Mouse (Mus musculus): ENCODE results near the gene Sh3gl1. TPM values are rescaled to one million over a fixed set of nuclear protein-coding genes. Genes with fewer than 3 reads are reported as not detected.

The Sh3gl1 gene
- polyA plus RNA-seq, 1 experiment from 2014 or later, result 101 TPM

GRCm38 (mm10) chr17:56024931-56025330 is 11.5 kb downstream of the Sh3gl1 start:
- no peaks in the 10 kb centered on the region for H3K9me3 ChIP-seq (ENCODE audit: control insufficient read depth, low read length)
- no peaks in the 10 kb centered on the region for H3K27me3 ChIP-seq (ENCODE audit: control insufficient read depth, insufficient read depth, low read length)
- H3K4me2 ChIP-seq (replicated peaks; ENCODE audit: low read depth), result no peak overlapping the region
- WGBS, result 66% methylated on average over 5 of the region's 5 CpGs
- DNase-seq (ENCODE audit: low spot score) (no peak), ATAC-seq (ENCODE audit: low FRiP score, low TSS enrichment) (no peak)
- no peak overlapping the region for H3K9ac ChIP-seq (ENCODE audit: low read length)
- H3K4me1 ChIP-seq (replicated peaks; ENCODE audit: control insufficient read depth, insufficient read depth), result no peaks in the 10 kb centered on the region
- TF ChIP-seq EP300 (optimal IDR thresholded peaks at IDR 0.05), result no peak
- no peak for TF ChIP-seq CTCF (IDR thresholded peaks at IDR 0.05; ENCODE audit: low read depth)
- peaks cover 2% of the 10 kb centered on the region; the same call in 1 of the 2 replicates for H3K36me3 ChIP-seq (ENCODE audit: control insufficient read depth, insufficient read depth, low read length)
- H3K4me3 ChIP-seq (ENCODE audit: low read depth, low read length), result no peak overlapping the region
- H3K27ac ChIP-seq (replicated peaks), result 0 out of 2 replicates have a peak overlapping the region, but pooled peaks have one; percentile 20

GRCm38 (mm10) chr17:56024476-56024875 is 12.0 kb downstream of the Sh3gl1 start:
- Histone ChIP-seq H3K27ac (replicated peaks) (peak overlapping the region; percentile 76; the same call in 1 of the 2 replicates), H3K4me2 (replicated peaks; ENCODE audit: low read depth) (no peak overlapping the region)
- TF ChIP-seq CTCF (IDR thresholded peaks at IDR 0.05; ENCODE audit: low read depth), result no peak
- TF ChIP-seq EP300 (optimal IDR thresholded peaks at IDR 0.05), result no peak

GRCm38 (mm10) chr17:56023386-56023785 is 13.0 kb downstream of the Sh3gl1 start:
- DNase-seq (ENCODE audit: low spot score), result no peak
- WGBS, result 64% methylated on average over 5 of the region's 5 CpGs
- Histone ChIP-seq H3K9ac (ENCODE audit: low read length) (no peak overlapping the region), H3K27me3 (ENCODE audit: control insufficient read depth, insufficient read depth, low read length) (no peaks in the 10 kb centered on the region), H3K9me3 (ENCODE audit: control insufficient read depth, low read length) (no peaks in the 10 kb centered on the region), H3K4me2 (replicated peaks; ENCODE audit: low read depth) (no peak overlapping the region), H3K27ac (replicated peaks) (peak overlapping the region; percentile 76; the same call in 1 of the 2 replicates), H3K4me1 (replicated peaks; ENCODE audit: control insufficient read depth, insufficient read depth) (no peaks in the 10 kb centered on the region), H3K36me3 (ENCODE audit: control insufficient read depth, insufficient read depth, low read length) (peaks cover 9% of the 10 kb centered on the region), H3K4me3 (ENCODE audit: low read depth, low read length) (no peak overlapping the region)
- no peak for TF ChIP-seq EP300 (optimal IDR thresholded peaks at IDR 0.05)
- TF ChIP-seq CTCF (IDR thresholded peaks at IDR 0.05; ENCODE audit: low read depth), result no peak
- ATAC-seq (ENCODE audit: low FRiP score, low TSS enrichment), result no peak

More at GRCm38 (mm10) chr17:56024476-56024875, 12.0 kb downstream of the Sh3gl1 start:
- Histone ChIP-seq H3K27me3 (ENCODE audit: control insufficient read depth, insufficient read depth, low read length) (no peaks in the 10 kb centered on the region), H3K9me3 (ENCODE audit: control insufficient read depth, low read length) (no peaks in the 10 kb centered on the region), H3K4me1 (replicated peaks; ENCODE audit: control insufficient read depth, insufficient read depth) (no peaks in the 10 kb centered on the region), H3K4me3 (ENCODE audit: low read depth, low read length) (no peak overlapping the region), H3K36me3 (ENCODE audit: control insufficient read depth, insufficient read depth, low read length) (peaks cover 2% of the 10 kb centered on the region; the same call in 1 of the 2 replicates), H3K9ac (ENCODE audit: low read length) (no peak overlapping the region)
- WGBS, result 52% methylated on average over 2 of the region's 2 CpGs
- no peak for ATAC-seq (ENCODE audit: low FRiP score, low TSS enrichment)
- DNase-seq (ENCODE audit: low spot score), result no peak

GRCm38 (mm10) chr17:56022989-56023290 is 13.5 kb downstream of the Sh3gl1 start:
- no peak for TF ChIP-seq CTCF (IDR thresholded peaks at IDR 0.05; ENCODE audit: low read depth)
- no peak for TF ChIP-seq EP300 (optimal IDR thresholded peaks at IDR 0.05)
- no peak overlapping the region for H3K4me2 ChIP-seq (replicated peaks; ENCODE audit: low read depth)
- no peak overlapping the region for H3K4me3 ChIP-seq (ENCODE audit: low read depth, low read length)
- H3K4me1 ChIP-seq (replicated peaks; ENCODE audit: control insufficient read depth, insufficient read depth), result no peaks in the 10 kb centered on the region
- no peak overlapping the region for H3K9ac ChIP-seq (ENCODE audit: low read length)
- no peak for DNase-seq (ENCODE audit: low spot score)
- no peaks in the 10 kb centered on the region for H3K27me3 ChIP-seq (ENCODE audit: control insufficient read depth, insufficient read depth, low read length)
- WGBS, result 88% methylated on average over 4 of the region's 4 CpGs
- ATAC-seq (ENCODE audit: low FRiP score, low TSS enrichment), result no peak
- H3K27ac ChIP-seq (replicated peaks), result peak overlapping the region; percentile 76; the same call in 1 of the 2 replicates
- peaks cover 10% of the 10 kb centered on the region for H3K36me3 ChIP-seq (ENCODE audit: control insufficient read depth, insufficient read depth, low read length)
- no peaks in the 10 kb centered on the region for H3K9me3 ChIP-seq (ENCODE audit: control insufficient read depth, low read length)

GRCm38 (mm10) chr17:56022131-56022988 is 14.1 kb downstream of the Sh3gl1 start:
- ATAC-seq (ENCODE audit: low FRiP score, low TSS enrichment) (no peak), DNase-seq (ENCODE audit: low spot score) (no peak)
- H3K4me1 ChIP-seq (replicated peaks; ENCODE audit: control insufficient read depth, insufficient read depth), result no peaks in the 10 kb centered on the region
- TF ChIP-seq EP300 (optimal IDR thresholded peaks at IDR 0.05) (no peak), CTCF (IDR thresholded peaks at IDR 0.05; ENCODE audit: low read depth) (no peak)
- no peaks in the 10 kb centered on the region for H3K27me3 ChIP-seq (ENCODE audit: control insufficient read depth, insufficient read depth, low read length)
- no peaks in the 10 kb centered on the region for H3K9me3 ChIP-seq (ENCODE audit: control insufficient read depth, low read length)
- H3K4me3 ChIP-seq (ENCODE audit: low read depth, low read length), result no peak overlapping the region
- 80% methylated on average over 2 of the region's 2 CpGs for WGBS
- H3K27ac ChIP-seq (replicated peaks), result peak overlapping the region; percentile 76; the same call in 1 of the 2 replicates
- no peak overlapping the region for H3K4me2 ChIP-seq (replicated peaks; ENCODE audit: low read depth)
- H3K9ac ChIP-seq (ENCODE audit: low read length), result no peak overlapping the region
- peaks cover 15% of the 10 kb centered on the region for H3K36me3 ChIP-seq (ENCODE audit: control insufficient read depth, insufficient read depth, low read length)

Measured in stomach, postnatal 0 days (tissue).